Mouse (Mus musculus): ENCODE measurements around the gene Pitpnm1.

The Pitpnm1 gene

GRCm38 (mm10) chr19:4095802-4096201 lies 4.0 kb upstream of the Pitpnm1 start:
- no peak for DNase-seq

GRCm38 (mm10) chr19:4096642-4097440 lies 3.0 kb upstream of the Pitpnm1 start, which contains the start of gene Cdk2ap2:
TSS of gene Cdk2ap2 (plus strand) at chr19:4097182.
- DNase-seq = peak; percentile 100

- DNase-seq = peak; percentile 88
Observed at GRCm38 (mm10) chr19:4097441-4097825, 2.4 kb upstream of the Pitpnm1 start.

GRCm38 (mm10) chr19:4098426-4098825 lies 1.4 kb upstream of the Pitpnm1 start:
- peak; percentile 59 for DNase-seq

- DNase-seq = peak; percentile 95
Observed at GRCm38 (mm10) chr19:4099056-4099455, 742 bp upstream of the Pitpnm1 start.

GRCm38 (mm10) chr19:4100718-4101261 lies 992 bp downstream of the Pitpnm1 start:
- peak; percentile 86 for DNase-seq

GRCm38 (mm10) chr19:4101466-4101865 lies 1.7 kb downstream of the Pitpnm1 start:
- peak; percentile 76 for DNase-seq

- DNase-seq = peak; percentile 57
Observed at GRCm38 (mm10) chr19:4102049-4102448, 2.3 kb downstream of the Pitpnm1 start.

GRCm38 (mm10) chr19:4102626-4103025 lies 2.8 kb downstream of the Pitpnm1 start:
- peak; percentile 83 for DNase-seq

- DNase-seq = no peak
Observed at GRCm38 (mm10) chr19:4103294-4103693, 3.5 kb downstream of the Pitpnm1 start.

- DNase-seq = no peak
Observed at GRCm38 (mm10) chr19:4103792-4104191, 4.0 kb downstream of the Pitpnm1 start.

GRCm38 (mm10) chr19:4104675-4105194 lies 4.9 kb downstream of the Pitpnm1 start:
- DNase-seq = no peak

GRCm38 (mm10) chr19:4106654-4107053 lies 6.9 kb downstream of the Pitpnm1 start:
- no peak for DNase-seq

GRCm38 (mm10) chr19:4108535-4108934 lies 8.7 kb downstream of the Pitpnm1 start:
- DNase-seq = no peak

- no peak for DNase-seq
Observed at GRCm38 (mm10) chr19:4112063-4112960, 12.5 kb downstream of the Pitpnm1 start.

GRCm38 (mm10) chr19:4113186-4113805 lies 13.5 kb downstream of the Pitpnm1 start:
- peak; percentile 97 for DNase-seq

GRCm38 (mm10) chr19:4113806-4114230 lies 14.0 kb downstream of the Pitpnm1 start:
- no peak for DNase-seq

GRCm38 (mm10) chr19:4114551-4114950 lies 14.8 kb downstream of the Pitpnm1 start:
- DNase-seq = no peak

GRCm38 (mm10) chr19:4115144-4115543 lies 15.3 kb downstream of the Pitpnm1 start:
- peak; percentile 55 for DNase-seq

- DNase-seq = no peak
Observed at GRCm38 (mm10) chr19:4115816-4116215, 16.0 kb downstream of the Pitpnm1 start.

- DNase-seq = no peak
Observed at GRCm38 (mm10) chr19:4117006-4117405, 17.2 kb downstream of the Pitpnm1 start.

GRCm38 (mm10) chr19:4118350-4118749 lies 18.6 kb downstream of the Pitpnm1 start:
- DNase-seq = no peak
